Mouse (Mus musculus) E14TG2a.4 (cell line): ENCODE data around the gene Asic3.

Experiments used
- CTCF ChIP-seq: conservative IDR thresholded peaks from 2 replicates; pipeline ENCODE4 v1.5.1; 2014; ENCODE audit warnings: low read length
- NANOG ChIP-seq: IDR thresholded peaks from 2 replicates; pipeline ENCODE4 v1.6.1; 2014; ENCODE audit warnings: borderline replicate concordance, low read length, mixed read lengths
- POU5F1 ChIP-seq: IDR thresholded peaks from 2 replicates; pipeline ENCODE4 v1.6.1; 2014; ENCODE audit warnings: low read length, borderline replicate concordance

GRCm38 (mm10) chr5:24453283-24453984 lies 40.2 kb downstream of the Asic3 start:
- no peak for TF ChIP-seq CTCF
- TF ChIP-seq POU5F1: no peak
- no peak for TF ChIP-seq NANOG
